Mouse (Mus musculus) cerebellum, adult 11-12 months (tissue): ENCODE measurements around the gene Rhobtb1.

Experiments
- DNase-seq: peaks from one replicate; pipeline ENCODE4 v3.0.0; 2022

The Rhobtb1 gene

DNA sequence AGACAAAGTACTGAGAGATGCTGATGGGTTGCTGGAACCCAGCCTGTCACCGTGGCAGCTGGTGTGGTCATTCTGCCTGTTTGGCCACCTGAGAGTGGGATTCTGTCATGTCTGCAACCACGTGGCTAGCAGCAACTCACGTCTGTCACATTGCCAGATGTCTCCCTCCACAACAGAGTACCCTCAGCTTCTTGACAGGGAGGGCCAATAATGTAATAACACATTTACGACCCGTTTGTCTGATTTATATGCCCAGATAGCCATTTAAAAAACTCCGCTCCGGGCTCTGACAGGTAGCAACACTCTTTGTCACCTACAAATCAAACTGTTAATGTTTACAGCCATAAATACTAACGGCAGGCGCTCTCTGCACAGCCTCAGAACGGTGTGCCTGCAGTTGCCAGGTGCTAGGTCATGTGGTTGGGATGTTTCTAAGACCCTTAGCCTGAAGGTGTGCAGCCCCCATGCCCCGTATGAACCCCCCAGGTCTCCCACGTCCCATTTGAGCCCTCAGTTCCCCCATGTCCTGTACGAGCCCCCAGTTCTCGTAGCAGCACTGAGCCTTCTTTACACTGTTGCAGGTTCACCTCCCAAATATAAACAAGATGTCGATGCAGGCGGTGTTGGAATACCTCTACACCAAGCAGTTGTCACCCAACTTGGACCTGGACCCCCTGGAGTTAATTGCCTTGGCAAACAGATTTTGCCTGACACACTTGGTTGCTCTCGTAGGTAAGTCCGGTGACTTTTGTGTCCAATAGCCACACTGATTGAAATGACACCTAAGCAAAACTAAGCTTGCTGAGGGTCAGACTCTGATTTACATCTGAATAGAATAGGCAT, 127.8 kb downstream of the Rhobtb1 start:
- no peak for DNase-seq

DNA sequence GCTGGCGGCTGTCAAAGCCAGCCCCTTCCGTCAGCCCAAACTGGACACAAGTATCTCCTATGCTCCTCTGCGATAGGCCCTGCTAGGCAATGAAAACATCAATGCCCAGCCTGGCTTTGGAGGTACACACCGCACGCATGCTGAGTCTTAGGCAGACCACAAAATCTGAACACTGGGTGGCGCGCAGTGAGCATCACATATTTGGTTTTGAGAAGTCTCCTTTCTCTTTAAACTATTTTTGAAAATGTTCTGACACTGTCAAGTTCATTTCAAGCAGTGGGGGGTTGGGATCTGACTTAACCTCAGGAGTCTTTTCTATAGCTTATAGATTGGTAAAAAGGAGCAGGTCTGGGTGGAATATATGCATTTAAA, 128.4 kb downstream of the Rhobtb1 start:
- DNase-seq: no peak

DNA sequence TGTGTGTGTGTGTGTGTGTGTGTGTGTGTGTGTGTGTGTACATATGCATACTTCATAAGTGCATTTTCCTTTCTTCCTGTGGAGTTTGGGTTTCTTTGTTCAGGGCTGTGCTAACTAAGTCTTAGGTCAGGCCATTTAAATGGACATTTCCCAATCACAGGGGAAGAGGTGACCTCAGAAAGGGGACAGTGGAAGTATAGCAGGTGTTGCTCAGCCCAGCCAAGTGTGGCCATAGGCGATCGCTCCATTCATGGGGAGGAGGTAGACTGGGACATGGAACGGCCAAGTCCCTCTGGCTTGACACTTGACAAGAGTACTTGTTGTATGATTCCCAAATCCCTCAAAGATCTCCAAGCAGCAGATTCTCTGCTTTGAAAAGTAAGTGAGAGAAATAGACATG, 135.7 kb downstream of the Rhobtb1 start:
- no peak for DNase-seq

DNA sequence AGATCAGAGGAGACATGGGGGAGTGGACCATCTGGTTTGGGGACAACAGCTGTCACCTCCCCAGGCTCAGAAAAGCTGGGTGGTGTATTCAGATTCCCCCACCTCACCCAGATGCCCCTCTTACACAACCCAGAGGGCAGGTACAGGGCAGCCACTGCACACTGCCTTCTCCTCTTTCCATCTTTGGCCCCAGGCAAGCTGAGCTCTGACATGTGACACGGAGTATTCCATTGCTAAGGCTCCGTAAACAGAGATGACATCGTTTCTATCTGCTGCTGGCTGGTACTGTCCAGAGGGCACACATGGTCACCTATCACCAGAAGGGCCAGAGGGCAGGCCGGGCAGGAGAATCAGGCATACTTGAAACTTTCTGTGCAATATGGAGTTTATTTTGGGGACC, 136.9 kb downstream of the Rhobtb1 start:
- no peak for DNase-seq

DNA sequence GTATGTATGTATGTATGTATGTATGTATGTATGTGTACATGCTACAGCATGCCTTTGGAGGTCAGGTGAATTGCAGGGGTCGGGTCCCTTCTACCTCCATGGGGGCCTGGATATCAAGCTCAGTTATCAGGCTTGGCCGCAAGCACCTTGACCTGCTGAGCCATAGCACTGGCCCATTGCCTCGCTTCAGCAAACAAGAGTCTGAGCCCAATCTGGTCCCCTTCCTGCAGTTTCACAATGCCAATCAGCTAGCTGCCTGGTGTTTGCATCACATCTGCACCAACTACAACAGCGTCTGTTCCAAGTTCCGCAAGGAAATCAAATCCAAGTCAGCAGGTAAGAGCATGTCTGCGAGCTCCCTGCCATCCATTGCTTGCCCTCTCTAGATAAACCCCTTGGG, 137.5 kb downstream of the Rhobtb1 start:
- DNase-seq: no peak

- DNase-seq: no peak
Measured at GRCm38 (mm10) chr10:69290736-69291135, 139.5 kb downstream of the Rhobtb1 start.

- no peak for DNase-seq
Measured at GRCm38 (mm10) chr10:69295919-69296318, 144.7 kb downstream of the Rhobtb1 start.

DNA sequence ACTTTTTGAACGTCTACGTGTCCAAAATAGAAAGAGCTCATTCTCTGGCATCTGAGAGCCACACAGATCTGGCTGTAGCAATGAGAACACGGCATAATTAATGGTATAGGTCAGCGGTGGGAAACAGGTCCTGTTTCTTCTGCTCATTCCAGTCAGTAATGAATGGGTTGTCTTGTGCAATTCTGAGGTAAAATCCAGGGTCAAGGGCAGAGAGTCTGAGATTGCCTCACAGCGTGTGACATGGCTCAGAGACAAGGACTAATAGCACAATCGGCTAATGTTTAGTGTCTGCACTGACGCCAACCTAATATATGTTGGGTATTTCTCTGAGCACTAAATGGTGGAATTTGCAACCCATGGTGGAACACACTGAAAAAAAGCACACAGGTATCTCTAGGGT, 148.8 kb downstream of the Rhobtb1 start:
- DNase-seq: no peak

- no peak for DNase-seq
Measured at GRCm38 (mm10) chr10:69302667-69303066, 151.4 kb downstream of the Rhobtb1 start.

GRCm38 (mm10) chr10:69304819-69305218, 153.6 kb downstream of the Rhobtb1 start:
- DNase-seq: no peak

- DNase-seq: no peak
Measured at GRCm38 (mm10) chr10:69305600-69305999, 154.4 kb downstream of the Rhobtb1 start.

- no peak for DNase-seq
Measured at GRCm38 (mm10) chr10:69306205-69306604, 155.0 kb downstream of the Rhobtb1 start.

DNA sequence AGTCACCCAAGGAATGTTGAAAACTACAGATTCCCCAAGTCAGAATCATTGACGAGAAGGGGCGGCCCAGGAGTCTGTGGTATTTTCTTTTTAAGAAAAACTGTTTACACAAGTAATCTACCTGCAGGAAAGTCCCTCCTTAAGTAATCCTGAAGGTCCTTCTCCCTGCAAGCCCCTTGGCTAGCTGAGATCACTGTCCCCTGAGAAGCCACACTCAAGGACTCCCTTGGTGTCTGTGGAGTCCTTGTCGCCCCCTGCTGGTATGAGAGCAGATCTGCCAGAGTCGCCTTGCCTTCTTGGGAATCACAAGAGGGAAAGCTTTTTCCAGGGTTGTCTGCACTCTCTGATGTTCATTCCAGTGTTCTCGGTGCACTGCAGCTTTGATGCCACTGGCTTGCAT, 155.8 kb downstream of the Rhobtb1 start:
- DNase-seq: no peak

DNA sequence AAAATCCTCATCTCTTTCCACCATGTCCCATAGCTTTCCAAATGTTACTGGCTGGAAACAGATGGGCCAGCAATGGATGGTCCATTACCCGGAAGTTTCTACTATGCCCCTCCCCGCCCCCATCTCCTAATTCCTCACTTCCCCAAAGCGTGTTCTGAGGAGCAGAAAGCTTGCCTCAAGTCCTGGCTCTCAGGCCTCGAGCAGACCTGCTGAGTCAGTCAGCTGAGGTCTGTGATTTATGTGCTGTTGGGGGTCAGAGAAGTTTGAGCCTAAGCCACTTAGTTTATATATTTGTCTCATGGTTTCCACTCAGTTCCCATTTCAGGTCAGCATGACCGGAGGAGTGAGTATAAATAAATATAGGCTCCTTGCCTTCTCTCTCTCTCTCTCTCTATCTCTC, 157.9 kb downstream of the Rhobtb1 start:
- no peak for DNase-seq

DNA sequence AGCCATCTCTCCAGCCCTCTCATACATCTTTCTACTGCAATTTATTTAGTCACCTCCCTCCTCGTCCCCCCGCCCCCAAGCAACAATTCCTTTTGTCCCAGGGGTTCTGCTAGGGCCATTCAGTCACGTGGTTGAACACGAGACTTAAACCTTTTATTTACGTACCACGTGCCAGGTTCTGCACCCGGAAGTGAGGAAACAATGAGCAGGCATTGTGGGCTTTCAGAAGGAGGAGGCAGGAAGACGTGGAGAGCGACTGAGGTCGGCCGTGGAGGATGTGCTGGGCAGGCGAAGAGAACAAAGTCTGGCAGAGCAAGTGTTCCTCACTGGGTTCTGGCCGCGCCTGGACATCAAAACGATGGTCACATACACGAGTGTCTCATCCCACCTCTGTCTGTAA, 160.6 kb downstream of the Rhobtb1 start:
- DNase-seq: no peak

DNA sequence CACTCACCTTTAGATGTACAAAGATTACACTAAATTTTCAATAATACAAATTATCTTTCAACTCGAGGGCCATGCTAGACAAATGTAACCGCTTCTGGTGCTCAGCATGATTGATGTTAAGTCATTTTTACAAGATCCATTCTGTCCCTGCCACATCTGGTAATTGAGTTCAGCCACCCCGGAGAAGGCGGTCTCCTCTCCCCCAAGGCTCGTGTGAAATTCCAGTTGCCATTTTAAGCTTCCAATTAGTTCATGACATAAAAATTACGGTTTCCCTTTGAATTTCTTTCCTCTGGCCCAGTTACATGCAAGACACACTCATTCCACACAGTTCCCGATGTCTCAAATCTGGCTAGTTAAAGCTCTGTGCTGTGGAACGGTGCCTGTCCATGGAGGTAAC, 162.7 kb downstream of the Rhobtb1 start:
- no peak for DNase-seq

- DNase-seq: no peak
Measured at GRCm38 (mm10) chr10:69318514-69318913, 167.3 kb downstream of the Rhobtb1 start.

- DNase-seq: peak; percentile 12
Measured at GRCm38 (mm10) chr10:69320667-69321518, 169.7 kb downstream of the Rhobtb1 start.

GRCm38 (mm10) chr10:69321519-69322035, 170.3 kb downstream of the Rhobtb1 start:
- no peak for DNase-seq

GRCm38 (mm10) chr10:69323986-69324385, 172.8 kb downstream of the Rhobtb1 start:
- DNase-seq: no peak

DNA sequence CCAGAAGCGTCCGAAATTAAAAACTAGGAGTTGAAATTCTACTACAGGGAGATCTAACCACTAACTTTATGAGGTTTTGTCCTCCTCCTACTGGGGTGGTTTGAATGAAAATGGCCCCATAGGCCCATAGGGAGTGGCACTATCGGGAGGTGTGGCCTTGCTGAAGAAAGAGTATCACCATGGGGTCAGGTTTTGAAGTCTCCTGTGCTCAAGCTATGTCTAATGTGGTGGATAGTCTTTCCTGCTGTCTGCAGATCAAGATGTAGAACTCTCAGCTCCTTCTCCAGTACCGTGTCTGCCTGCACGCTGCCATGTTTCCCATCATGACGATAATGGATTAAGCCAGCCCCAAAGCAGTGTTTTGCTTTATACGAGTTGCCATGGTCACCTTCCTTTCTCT, 173.6 kb downstream of the Rhobtb1 start:
- DNase-seq: no peak

DNA sequence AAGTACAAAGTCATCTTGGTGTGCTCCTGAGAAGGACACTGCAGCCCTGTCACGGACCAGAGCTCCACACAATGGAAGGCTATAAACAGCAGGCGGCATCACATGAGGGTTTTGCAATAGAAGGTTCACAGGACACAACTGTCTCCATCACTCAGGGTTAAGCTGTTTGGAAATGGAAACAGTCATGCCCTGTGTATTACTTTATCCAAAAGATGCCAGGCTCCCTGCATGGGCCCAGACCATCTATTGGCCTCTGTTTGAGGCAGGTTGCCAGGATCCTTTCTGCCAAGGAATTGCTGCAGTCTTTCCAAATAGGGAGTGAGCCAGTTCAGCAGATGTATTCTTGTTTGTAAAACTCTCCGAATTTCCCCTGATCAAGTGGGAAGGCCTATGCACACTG, 175.2 kb downstream of the Rhobtb1 start:
- peak; percentile 26 for DNase-seq

DNA sequence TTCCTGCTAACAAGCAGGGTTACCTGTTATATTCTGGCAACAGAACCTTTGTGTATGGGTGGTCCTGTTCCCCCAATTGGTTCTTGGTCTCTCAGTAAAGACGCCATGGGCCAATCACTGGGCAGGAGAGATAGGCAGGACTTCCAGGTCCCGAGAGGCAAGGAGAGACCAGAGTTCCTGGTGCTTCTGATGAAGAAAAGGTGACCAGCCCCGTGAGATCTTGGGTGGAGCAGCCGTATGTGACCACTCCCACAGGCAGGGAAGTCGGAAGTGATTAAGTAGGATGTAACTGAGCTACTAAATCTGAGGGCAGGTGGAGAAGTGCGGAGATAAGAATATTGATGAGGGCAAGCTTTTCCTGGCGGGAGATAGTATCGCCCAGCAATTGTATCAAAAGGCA, 176.1 kb downstream of the Rhobtb1 start:
- DNase-seq: no peak
